ENCODE assay signal across 8 mouse cellular contexts in the genomic region with DNA sequence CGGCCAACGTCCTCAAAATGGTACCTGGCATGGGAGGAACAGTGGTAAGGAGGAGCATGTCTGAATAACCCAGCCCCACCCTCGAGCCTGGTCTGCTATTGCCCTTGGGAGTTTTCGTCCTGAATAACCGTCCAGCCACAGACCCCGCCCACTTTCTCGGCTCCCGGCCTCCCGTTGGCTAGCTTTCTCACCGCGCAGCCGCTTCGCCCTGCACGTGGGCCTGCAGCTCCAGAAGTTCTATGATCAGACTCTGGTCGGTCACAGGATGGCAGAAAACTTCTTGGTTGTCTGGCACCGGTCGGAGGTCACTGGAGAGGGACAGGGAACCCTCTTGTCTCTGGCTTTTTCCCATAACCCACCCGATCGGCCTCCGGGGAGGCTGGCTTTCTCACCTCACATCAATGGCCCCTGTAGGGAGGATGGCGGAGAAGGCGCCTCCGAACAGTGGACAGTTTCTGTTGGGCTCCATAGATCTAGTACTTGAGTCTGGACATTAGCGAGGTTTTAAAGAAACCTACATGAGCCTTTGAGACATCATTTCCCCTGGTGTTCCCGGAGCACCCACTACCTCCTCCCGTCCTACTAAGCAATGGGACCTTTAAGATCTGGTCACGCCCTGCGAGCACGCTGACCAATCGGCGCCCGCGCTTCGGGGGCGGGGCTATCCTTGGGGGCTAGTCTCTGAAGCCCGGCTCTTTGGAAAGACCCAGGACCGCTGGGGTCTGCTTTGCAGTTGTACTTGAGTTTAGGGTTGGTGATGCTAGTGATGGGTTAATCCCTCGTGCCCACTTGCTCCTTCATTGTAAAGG. TPM values are rescaled to one million over a fixed set of nuclear protein-coding genes. Genes with fewer than 3 reads are reported as not detected.
A peak's percentile ranks its signal among the peaks of the same experiment; 100 is the strongest.
DNase-seq lines count a peak whose midpoint lies in the region; ATAC-seq and TF ChIP-seq lines count a peak whose summit lies in the region.
"Not testable (repeated sequence)": the region's sequence is repeated elsewhere in the genome, so short reads cannot be mapped to it uniquely, and the experiment has no call there.

No protein-coding gene starts in this region.

- peak overlapping the region; percentile 51 for H3K9ac ChIP-seq in hindbrain, embryonic 13.5 days

- H3K4me1 ChIP-seq in hindbrain, embryonic 13.5 days (replicated peaks), result peaks cover 19% of the 10 kb centered on the region

- not testable (repeated sequence) for H3K27me3 ChIP-seq in Patski; hindbrain, embryonic 13.5 days

- in situ Hi-C loops in Patski (cut with MboI; ENCODE audit: low pct_unique_long_range_greater_than_20kb), result loop anchor here (5.0 kb wide), 1 partner anchor 71 kb away; a partner anchor contains a TSS

- POLR2A ChIA-PET in Patski (lab: Charles Lee), result not testable (repeated sequence)

- H3K4me2 ChIP-seq in hindbrain, embryonic 13.5 days, result peak overlapping the region; percentile 63

- not testable (repeated sequence) for H3K27ac ChIP-seq in hindbrain, embryonic 13.5 days

- CTCF ChIA-PET in Patski (lab: Charles Lee), result not testable (repeated sequence)

- TF ChIP-seq CTCF in Patski (IDR thresholded peaks at IDR 0.05), result not testable (repeated sequence)

- under 1% methylated on average over 38 of the region's 38 CpGs for WGBS in hindbrain, embryonic 13.5 days

- ATAC-seq in Patski, result peak; percentile 68
- peak; percentile 86 for ATAC-seq in hindbrain, embryonic 13.5 days (ENCODE audit: low FRiP score)

- DNase-seq in Patski (ENCODE audit: low read depth, low spot score), result not testable (repeated sequence)
- DNase-seq in cerebellum, postnatal 10 days, result peak; percentile 93 to 94
- DNase-seq in frontal cortex, postnatal 14 days (ENCODE audit: low spot score in 2 of 2), result peak; percentile 65 to 73
- peak; percentile 57 to 73 for DNase-seq in layer of hippocampus, postnatal 25 days (ENCODE audit: extremely low spot score in 1 of 2, low spot score in 1 of 2)
- peak; percentile 85 for DNase-seq in lung, postnatal 14 days
- DNase-seq in ovary, postnatal 36 days (ENCODE audit: low spot score), result peak; percentile 86
- DNase-seq in thymus, postnatal 25 days, result peak; percentile 79

- H3K4me3 ChIP-seq in hindbrain, embryonic 13.5 days, result peak overlapping the region; percentile 43

- H3K36me3 ChIP-seq in hindbrain, embryonic 13.5 days, result not testable (repeated sequence)

- H3K9me3 ChIP-seq in hindbrain, embryonic 13.5 days, result not testable (repeated sequence)

RNA-seq across cellular contexts. Expression of a gene that starts 1.5 kb away (rescaled TPM):
- polyA plus RNA-seq in Patski (2021), result 28.0 TPM
- polyA plus RNA-seq in hindbrain, embryonic 13.5 days (2015; fragmentation: Nextera tagmentation; extraction: Ambion mirVana), result 24.7 and 26.7 TPM in 2 replicates
- 10 to 100 TPM; 15.1 to 18.1 TPM for total RNA-seq in layer of hippocampus, postnatal 25 days (2021)

RNA-seq across cellular contexts. Expression of a gene that starts 5.5 kb away (rescaled TPM):
- polyA plus RNA-seq in Patski (2021), result 7.2 TPM
- 1.5 TPM in 2 replicates for polyA plus RNA-seq in hindbrain, embryonic 13.5 days (2015; fragmentation: Nextera tagmentation; extraction: Ambion mirVana)
- 1 to 10 TPM; 4.4 to 7.6 TPM for total RNA-seq in layer of hippocampus, postnatal 25 days (2021)

RNA-seq across cellular contexts. Expression of a gene that starts 16.2 kb away (rescaled TPM):
- 0.21 TPM for polyA plus RNA-seq in Patski (2021)
- 14.3 and 16.2 TPM in 2 replicates for polyA plus RNA-seq in hindbrain, embryonic 13.5 days (2015; fragmentation: Nextera tagmentation; extraction: Ambion mirVana)
- total RNA-seq in layer of hippocampus, postnatal 25 days (2021), result 1 to 10 TPM; 5.8 to 6.9 TPM

RNA-seq across cellular contexts. Expression of a gene that starts 34.8 kb away (rescaled TPM):
- 12.9 TPM for polyA plus RNA-seq in Patski (2021)
- polyA plus RNA-seq in hindbrain, embryonic 13.5 days (2015; fragmentation: Nextera tagmentation; extraction: Ambion mirVana), result 19.1 and 20.4 TPM in 2 replicates
- 10 to 100 TPM; 18.9 to 29.3 TPM for total RNA-seq in layer of hippocampus, postnatal 25 days (2021)

RNA-seq across cellular contexts. Expression of a gene that starts 42.3 kb away (rescaled TPM):
- 44.1 TPM for polyA plus RNA-seq in Patski (2021)
- polyA plus RNA-seq in hindbrain, embryonic 13.5 days (2015; fragmentation: Nextera tagmentation; extraction: Ambion mirVana), result 49.4 and 49.9 TPM in 2 replicates
- 10 to 100 TPM; 35.5 to 36.0 TPM for total RNA-seq in layer of hippocampus, postnatal 25 days (2021)

Comparison
In these comparisons a context has a peak if more than half of its experiments do, and no peak if none do; other contexts are left out.
1. RNA of a gene that starts 16.2 kb away (polyA plus RNA-seq): 14.3 to 16.2 TPM in hindbrain, embryonic 13.5 days; 0.21 TPM in Patski (single experiment); every median in the first group is over 10 times any median in the second.